Mouse (Mus musculus): Measurements from ENCODE around the gene Asb11.

GRCm38 (mm10) chrX:164428224-164428623, 8.6 kb upstream of the Asb11 start:
- no peak for TF ChIP-seq POLR2A (IDR thresholded peaks at IDR 0.05; ENCODE audit: borderline replicate concordance, control insufficient read depth, low read depth, low read length)
- no peak for TF ChIP-seq CTCF (IDR thresholded peaks at IDR 0.05; ENCODE audit: control insufficient read depth, insufficient read depth, low read length)

All from bone marrow, adult 2 months (tissue).